Mouse (Mus musculus) lung, postnatal 0 days (tissue): ENCODE results near the gene Pycr1. TPM values are rescaled to one million over a fixed set of nuclear protein-coding genes. Genes with fewer than 3 reads are reported as not detected.

Experiments
- ATAC-seq: fragments of 200-750 bp; cut with Nextera tagmentation; 2 replicates; pipeline ENCODE4 v1.8.0; 2017; ENCODE audit warnings: moderate library complexity
- DNase-seq: peaks from one replicate; pipeline ENCODE4 v3.0.0-alpha.2; 2016; ENCODE audit warnings: low spot score
- H3K27ac ChIP-seq: fragments of 300-500 bp; sonication (generic); 2 replicates; pipeline ENCODE4 v1.5.1; 2014; ENCODE audit warnings: antibody characterized with exemption, mild to moderate bottlenecking, low read length, mixed read lengths
- H3K27me3 ChIP-seq: fragments of 300-500 bp; sonication (generic); replicated peaks from 2 replicates; pipeline ENCODE4 v1.6.1; 2014; ENCODE audit warnings: low read length, mixed read lengths; ENCODE audit not compliant: insufficient read depth
- H3K36me3 ChIP-seq: fragments of 300-500 bp; sonication (generic); 2 replicates; pipeline ENCODE4 v1.6.1; 2014; ENCODE audit warnings: low read length, mixed read lengths; ENCODE audit not compliant: insufficient read depth
- H3K4me1 ChIP-seq: fragments of 300-500 bp; sonication (generic); 2 replicates; pipeline ENCODE4 v1.6.1; 2014; ENCODE audit warnings: antibody characterized with exemption, low read depth, low read length, mixed read lengths; ENCODE audit not compliant: insufficient read depth
- H3K4me2 ChIP-seq: fragments of 300-500 bp; sonication (generic); replicated peaks from 2 replicates; pipeline ENCODE4 v1.6.1; 2014; ENCODE audit warnings: low read depth, mild to moderate bottlenecking, low read length, moderate library complexity, mixed read lengths
- H3K4me3 ChIP-seq: fragments of 300-500 bp; sonication (generic); 2 replicates; pipeline ENCODE4 v1.5.1; 2014; ENCODE audit warnings: low read depth, low read length
- H3K9ac ChIP-seq: fragments of 300-500 bp; sonication (generic); replicated peaks from 2 replicates; pipeline ENCODE4 v1.6.1; 2014; ENCODE audit warnings: low read depth, mild to moderate bottlenecking
- H3K9me3 ChIP-seq: fragments of 300-500 bp; sonication (generic); 2 replicates; pipeline ENCODE4 v1.6.1; 2016; ENCODE audit warnings: low read length, mixed read lengths
- CTCF ChIP-seq: IDR thresholded peaks from 2 replicates; pipeline ENCODE4 v1.5.1; 2016; ENCODE audit warnings: antibody characterized with exemption, mild to moderate bottlenecking
- EP300 ChIP-seq: IDR thresholded peaks from 2 replicates; pipeline ENCODE4 v1.6.1; 2016; ENCODE audit warnings: antibody characterized with exemption, mild to moderate bottlenecking, control low read depth
- whole genome bisulfite sequencing: fragments of 180-500 bp; shearing (Covaris S2); extraction: QIAGEN DNeasy Blood & Tissue Kit; methylation state at CpG from one replicate; pipeline ENCODE4 v1.1.7; 2014; 5-methylcytosine and 5-hydroxymethylcytosine counted together
- polyA plus RNA-seq: library from polyadenylated mRNA; unstranded; fragments of >200 nt; fragmentation: Nextera tagmentation; extraction: Ambion mirVana; gene quantifications from 2 replicates; pipeline ENCODE4 v1.2.1, GENCODE M21; 2015

Pycr1 gene
- 6.9 and 7.1 TPM in 2 replicates for polyA plus RNA-seq

DNA sequence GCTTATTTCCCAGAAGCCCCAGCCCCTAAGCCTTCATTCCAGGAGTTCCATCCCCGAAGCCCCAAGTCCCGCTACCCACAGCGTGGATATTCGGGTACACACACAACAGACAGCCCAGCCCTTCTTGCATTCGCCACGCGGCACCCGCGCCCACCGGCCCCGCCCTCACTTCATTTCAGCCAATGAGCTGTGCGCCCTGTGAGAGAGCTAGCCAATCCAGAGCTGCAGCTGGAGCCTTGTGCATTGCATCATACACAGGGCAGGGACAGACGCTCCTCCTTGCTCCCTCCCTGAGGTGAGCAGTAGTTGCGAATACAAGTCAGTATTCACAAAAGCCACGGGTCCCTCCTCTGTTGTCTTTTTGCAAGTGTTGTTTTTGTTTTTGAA, at the start of gene Pycr1:
TSS of gene Pycr1 (minus strand) at position 169 of the 387 bp plus-strand sequence.
- ATAC-seq, result peak; percentile 100
- 0 out of 2 replicates have a peak, but pooled peaks cover 3% of the 10 kb centered on the region for H3K4me1 ChIP-seq
- no peak for TF ChIP-seq CTCF
- TF ChIP-seq EP300, result no peak
- H3K9ac ChIP-seq, result peak within 1 kb of the TSS; percentile 36
- no peaks in the 10 kb centered on the region for H3K9me3 ChIP-seq
- no peaks in the 10 kb centered on the region for H3K36me3 ChIP-seq
- peak; percentile 94 for DNase-seq
- WGBS, result 2% methylated on average over 15 of the region's 15 CpGs
- peak within 1 kb of the TSS; percentile 38 for H3K4me3 ChIP-seq
- H3K27ac ChIP-seq, result no peak within 1 kb of the TSS
- peak within 1 kb of the TSS; percentile 80 for H3K4me2 ChIP-seq
- H3K27me3 ChIP-seq, result 0 out of 2 replicates have a peak, but pooled peaks cover 6% of the 10 kb centered on the region

DNA sequence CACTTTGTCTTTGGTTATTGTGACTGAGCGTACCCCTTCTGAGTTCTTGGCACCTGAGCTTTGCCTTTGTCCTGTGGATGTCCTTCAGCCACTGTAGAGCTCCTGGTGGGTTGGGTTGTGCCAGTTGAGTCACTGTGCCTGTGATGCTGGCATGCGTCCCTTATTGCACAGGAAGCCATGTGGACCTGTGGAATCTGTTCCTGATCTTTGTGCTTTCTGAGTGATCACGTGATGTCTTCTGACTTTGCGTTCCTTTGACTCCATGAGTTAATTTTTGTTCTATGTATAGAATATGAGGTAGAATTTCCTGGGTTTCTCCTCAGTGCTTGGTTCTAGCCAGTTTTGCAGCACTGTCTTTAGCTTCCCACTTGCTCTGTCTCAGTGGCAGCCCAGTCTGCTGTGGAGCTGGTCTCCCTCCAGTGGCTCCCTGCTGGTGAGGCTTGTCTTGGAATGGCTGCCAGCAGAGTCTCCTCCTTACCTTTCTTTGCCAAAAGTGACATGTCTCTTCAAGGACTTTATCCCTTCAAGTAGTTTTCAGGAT, 49.0 kb upstream of the Pycr1 start:
- peak; percentile 21; the same call in 1 of the 2 replicates for ATAC-seq
- H3K27me3 ChIP-seq, result no peaks in the 10 kb centered on the region
- no peak overlapping the region for H3K4me3 ChIP-seq
- 0 out of 2 replicates have a peak, but pooled peaks cover 5% of the 10 kb centered on the region for H3K4me1 ChIP-seq
- 69% methylated on average over 4 of the region's 4 CpGs for WGBS
- peak; percentile 39 for DNase-seq
- H3K9me3 ChIP-seq, result no peaks in the 10 kb centered on the region
- peak; percentile 32 for TF ChIP-seq CTCF
- no peak for TF ChIP-seq EP300
- no peak overlapping the region for H3K9ac ChIP-seq
- peaks cover 16% of the 10 kb centered on the region; the same call in 1 of the 2 replicates for H3K36me3 ChIP-seq
- 0 out of 2 replicates have a peak overlapping the region, but pooled peaks have one; percentile 4 for H3K27ac ChIP-seq
- H3K4me2 ChIP-seq, result no peak overlapping the region

DNA sequence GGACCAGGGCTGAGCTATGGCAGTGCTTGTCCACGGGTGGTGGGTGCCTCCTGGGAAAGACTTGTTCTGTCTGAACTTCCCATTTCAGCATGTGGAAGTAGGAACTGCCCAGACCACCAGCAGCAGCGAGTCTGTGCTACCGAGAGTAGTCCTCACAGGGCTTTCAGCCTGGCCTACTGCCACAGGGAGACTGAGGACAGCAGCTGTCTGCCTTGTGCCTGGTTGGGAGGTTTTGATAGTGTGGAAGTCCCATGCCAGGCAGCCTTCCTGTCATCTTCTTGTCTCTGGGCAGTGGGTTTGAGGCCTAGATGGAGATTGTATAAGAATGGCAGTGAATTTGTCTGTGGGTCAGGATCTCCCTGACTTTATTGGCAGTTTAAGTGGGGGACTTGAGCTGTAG, 45.8 kb upstream of the Pycr1 start:
- no peak for ATAC-seq

DNA sequence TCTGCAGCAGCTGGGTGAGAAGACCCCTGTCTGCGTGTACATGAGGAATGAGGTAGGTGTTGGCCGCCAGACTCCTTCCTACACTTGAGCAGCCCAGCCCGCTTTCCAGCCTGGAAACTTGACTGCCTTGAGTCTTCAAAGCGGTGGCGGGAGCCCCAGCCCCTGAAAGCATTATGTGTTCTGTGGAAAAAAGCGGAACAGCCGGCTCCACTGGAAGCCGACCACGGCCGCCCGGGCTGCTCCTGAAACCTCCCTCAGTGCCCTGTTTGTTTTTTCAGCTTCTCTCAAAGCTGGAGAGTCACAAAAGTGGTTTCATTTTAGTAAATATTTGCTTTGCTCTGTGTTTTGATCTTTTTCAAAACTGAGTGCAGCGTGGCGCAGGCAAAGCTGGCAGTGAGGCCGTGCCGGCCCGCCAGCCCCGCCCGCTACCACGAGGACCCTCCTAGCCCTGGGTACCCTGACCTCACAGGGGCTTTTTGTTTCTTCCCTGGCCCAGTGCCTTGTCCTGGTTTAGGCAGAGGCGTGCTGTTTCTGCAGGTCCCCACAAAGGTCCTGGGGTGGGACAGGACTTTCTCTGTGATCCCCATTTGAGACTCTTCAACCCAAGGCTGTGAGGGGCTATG, 43.2 kb upstream of the Pycr1 start:
- peak; percentile 82 for DNase-seq
- no peaks in the 10 kb centered on the region for H3K9me3 ChIP-seq
- peaks cover 23% of the 10 kb centered on the region; the same call in 1 of the 2 replicates for H3K36me3 ChIP-seq
- no peak overlapping the region for H3K4me3 ChIP-seq
- peak overlapping the region; percentile 91 for H3K27ac ChIP-seq
- no peaks in the 10 kb centered on the region for H3K27me3 ChIP-seq
- peaks cover 10% of the 10 kb centered on the region for H3K4me1 ChIP-seq
- 51% methylated on average over 20 of the region's 20 CpGs for WGBS
- no peak overlapping the region for H3K9ac ChIP-seq
- peak; percentile 72 for ATAC-seq
- no peak for TF ChIP-seq CTCF
- H3K4me2 ChIP-seq, result no peak overlapping the region

More for the DNA sequence above, 45.8 kb upstream of the Pycr1 start:
- 79% methylated on average over 3 of the region's 3 CpGs for WGBS
- no peak for TF ChIP-seq CTCF
- TF ChIP-seq EP300, result no peak
- Histone ChIP-seq H3K4me1 (peaks cover 15% of the 10 kb centered on the region), H3K9me3 (no peaks in the 10 kb centered on the region), H3K4me3 (no peak overlapping the region), H3K27me3 (no peaks in the 10 kb centered on the region), H3K4me2 (no peak overlapping the region), H3K36me3 (peaks cover 23% of the 10 kb centered on the region; the same call in 1 of the 2 replicates), H3K9ac (no peak overlapping the region), H3K27ac (no peak overlapping the region)
- no peak for DNase-seq

DNA sequence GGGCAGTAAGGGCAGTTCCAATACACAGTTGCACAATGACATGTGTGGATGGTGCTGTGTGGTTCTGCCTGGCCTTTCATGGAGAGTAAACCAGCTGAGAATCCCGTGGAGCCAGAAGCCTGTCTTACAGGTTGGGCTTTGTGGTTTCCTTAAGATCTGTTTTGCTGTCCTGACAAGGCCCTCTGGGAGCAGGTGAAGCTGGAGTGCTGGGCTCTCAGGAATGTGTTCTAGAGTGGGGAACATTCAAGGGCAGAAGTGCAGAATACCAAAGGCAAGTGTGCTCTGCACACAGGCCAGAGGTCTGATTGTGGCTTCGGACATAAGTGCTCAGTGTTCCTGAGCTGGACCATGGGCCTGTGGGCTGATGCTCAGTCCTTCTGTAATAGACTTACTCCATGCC, 41.1 kb upstream of the Pycr1 start:
- Histone ChIP-seq H3K4me2 (no peak overlapping the region), H3K9me3 (no peaks in the 10 kb centered on the region), H3K27ac (peak overlapping the region; percentile 78), H3K27me3 (no peaks in the 10 kb centered on the region), H3K4me1 (peaks cover 10% of the 10 kb centered on the region), H3K36me3 (peaks cover 24% of the 10 kb centered on the region; the same call in 1 of the 2 replicates), H3K4me3 (no peak overlapping the region), H3K9ac (no peak overlapping the region)
- ATAC-seq (peak; percentile 91), DNase-seq (peak; percentile 85)
- 47% methylated on average over 2 of the region's 2 CpGs for WGBS
- TF ChIP-seq EP300 (peak; percentile 77), CTCF (no peak)

DNA sequence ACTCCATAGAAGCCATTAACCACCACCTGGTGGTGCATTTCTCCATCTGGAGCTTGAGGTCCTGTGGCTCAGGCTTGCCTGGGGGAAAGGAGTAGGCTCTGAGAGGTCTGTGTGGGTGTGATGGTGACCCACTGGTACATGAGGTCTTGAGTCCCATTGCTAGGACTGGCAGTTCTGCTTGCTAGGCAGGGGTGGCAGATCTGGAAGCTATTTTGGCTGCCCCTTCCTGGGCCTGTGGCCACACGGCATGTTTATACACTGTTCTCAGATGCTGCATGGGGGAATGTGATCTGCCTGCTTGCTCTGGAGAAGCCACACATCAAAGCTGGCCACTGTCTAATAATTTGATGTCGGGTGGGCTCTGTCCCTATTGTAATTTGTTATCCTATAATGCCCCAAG, 40.5 kb upstream of the Pycr1 start:
- Histone ChIP-seq H3K4me2 (no peak overlapping the region), H3K36me3 (peaks cover 23% of the 10 kb centered on the region; the same call in 1 of the 2 replicates)

More for the DNA sequence above, 40.5 kb upstream of the Pycr1 start:
- Histone ChIP-seq H3K4me1 (peaks cover 10% of the 10 kb centered on the region), H3K4me3 (no peak overlapping the region), H3K27me3 (no peaks in the 10 kb centered on the region), H3K9me3 (no peaks in the 10 kb centered on the region), H3K27ac (peak overlapping the region; percentile 78), H3K9ac (no peak overlapping the region)
- WGBS, result 80% methylated on average over 2 of the region's 2 CpGs
- peak; percentile 14; the same call in 1 of the 2 replicates for TF ChIP-seq CTCF
- TF ChIP-seq EP300, result no peak
- DNase-seq, result no peak
- ATAC-seq, result no peak
